Mouse (Mus musculus): ENCODE measurements around the gene Cd38. TPM values are rescaled to one million over a fixed set of nuclear protein-coding genes. Genes with fewer than 3 reads are reported as not detected.

The Cd38 gene
- polyA plus RNA-seq, 1 experiment = 3.8 TPM

- Histone ChIP-seq H3K27ac (replicated peaks; ENCODE audit: low read depth, low read length) (no peak overlapping the region), H3K4me1 (ENCODE audit: control insufficient read depth, insufficient read depth, insufficient read length, low read length) (peaks cover 9% of the 10 kb centered on the region; the same call in 1 of the 2 replicates), H3K4me3 (ENCODE audit: insufficient read depth, low read depth, low read length) (peak overlapping the region; percentile 51)
Measured at GRCm38 (mm10) chr5:43948111-43948743, 79.9 kb downstream of the Cd38 start.

- peak overlapping the region; percentile 37 for H3K4me3 ChIP-seq (ENCODE audit: insufficient read depth, low read depth, low read length)
- peak overlapping the region; percentile 25; the same call in 1 of the 2 replicates for H3K27ac ChIP-seq (replicated peaks; ENCODE audit: low read depth, low read length)
- peaks cover 9% of the 10 kb centered on the region; the same call in 1 of the 2 replicates for H3K4me1 ChIP-seq (ENCODE audit: control insufficient read depth, insufficient read depth, insufficient read length, low read length)
Measured at GRCm38 (mm10) chr5:43948748-43949275, 80.5 kb downstream of the Cd38 start.

GRCm38 (mm10) chr5:43953241-43953640, 84.9 kb downstream of the Cd38 start:
- H3K27ac ChIP-seq (replicated peaks; ENCODE audit: low read depth, low read length) = no peak overlapping the region
- H3K4me3 ChIP-seq (ENCODE audit: insufficient read depth, low read depth, low read length) = no peak overlapping the region
- H3K4me1 ChIP-seq (ENCODE audit: control insufficient read depth, insufficient read depth, insufficient read length, low read length) = peaks cover 4% of the 10 kb centered on the region; the same call in 1 of the 2 replicates

- Histone ChIP-seq H3K27ac (replicated peaks; ENCODE audit: low read depth, low read length) (no peak overlapping the region), H3K4me3 (ENCODE audit: insufficient read depth, low read depth, low read length) (no peak overlapping the region), H3K4me1 (ENCODE audit: control insufficient read depth, insufficient read depth, insufficient read length, low read length) (no peaks in the 10 kb centered on the region; the same call in 1 of the 2 replicates)
Measured at GRCm38 (mm10) chr5:43959884-43960440, 91.6 kb downstream of the Cd38 start.

GRCm38 (mm10) chr5:43961056-43961455, 92.7 kb downstream of the Cd38 start:
- no peaks in the 10 kb centered on the region; the same call in 1 of the 2 replicates for H3K4me1 ChIP-seq (ENCODE audit: control insufficient read depth, insufficient read depth, insufficient read length, low read length)
- H3K4me3 ChIP-seq (ENCODE audit: insufficient read depth, low read depth, low read length) = no peak overlapping the region

More at GRCm38 (mm10) chr5:43961056-43961455, 92.7 kb downstream of the Cd38 start:
- H3K27ac ChIP-seq (replicated peaks; ENCODE audit: low read depth, low read length) = no peak overlapping the region

Other genes starting within 250 kb of the Cd38 start
- 4.3 and 4.9 TPM in 2 replicates for gene Cc2d2a, start 206.2 kb upstream of the Cd38 start, polyA plus RNA-seq (2012; ENCODE audit: insufficient read depth, insufficient read length, missing spikeins)
- 0.75 TPM in 1 of 2 replicates, not detected in the other for gene Bst1, start 49.7 kb upstream of the Cd38 start, polyA plus RNA-seq (2012; ENCODE audit: insufficient read depth, insufficient read length, missing spikeins)
- gene Fbxl5, start 46.9 kb upstream of the Cd38 start, polyA plus RNA-seq (2012; ENCODE audit: insufficient read depth, insufficient read length, missing spikeins) = 28.8 and 32.7 TPM in 2 replicates
- not detected in 2 replicates for gene Gm7879, start 44.6 kb downstream of the Cd38 start, polyA plus RNA-seq (2012; ENCODE audit: insufficient read depth, insufficient read length, missing spikeins)
- gene Fgfbp1, start 113.2 kb downstream of the Cd38 start, polyA plus RNA-seq (2012; ENCODE audit: insufficient read depth, insufficient read length, missing spikeins) = 0.92 TPM in 1 of 2 replicates, not detected in the other
- not detected in 2 replicates for gene Prom1, start 233.5 kb downstream of the Cd38 start, polyA plus RNA-seq (2012; ENCODE audit: insufficient read depth, insufficient read length, missing spikeins)

Data from brown adipose tissue, adult 24 weeks (tissue).